In the genomic region with DNA sequence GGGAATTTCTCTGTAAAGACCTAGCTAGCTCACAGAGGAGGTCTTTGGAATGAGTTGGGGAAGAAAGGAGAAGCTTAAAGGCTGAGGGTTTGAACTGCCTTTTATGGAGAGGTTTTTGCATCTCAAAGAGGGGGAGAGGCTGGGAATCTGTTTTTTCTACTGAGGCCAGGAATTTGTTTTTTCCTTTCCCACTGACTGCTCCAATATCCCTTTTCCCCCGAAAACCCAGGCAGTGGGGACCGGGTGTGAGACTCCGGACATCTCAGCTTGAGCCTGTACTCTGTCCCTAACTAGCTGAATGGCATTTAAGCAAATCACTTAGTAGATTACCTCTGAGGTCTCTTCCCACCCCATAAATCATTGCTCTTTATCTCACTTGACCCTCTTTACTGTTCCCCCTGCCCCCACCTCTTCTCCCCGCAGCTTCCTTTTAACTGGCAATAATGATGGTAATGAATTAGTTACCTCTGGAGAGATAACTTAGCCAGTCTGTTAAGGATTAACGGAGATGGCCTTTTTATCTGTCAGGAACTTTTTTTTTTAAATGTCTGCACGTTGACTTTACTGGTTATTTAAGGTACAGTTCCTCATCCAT, we compare ENCODE assay signal across 24 mouse cellular contexts. TPM values are rescaled to one million over a fixed set of nuclear protein-coding genes. Genes with fewer than 3 reads are reported as not detected.
DNase-seq lines count a peak whose midpoint lies in the region; ATAC-seq and TF ChIP-seq lines count a peak whose summit lies in the region.
"Had no signal": no experiment of that assay in that cellular context is flagged by ENCODE, and none has a peak within 500 bp of the region (broad histone marks: within the 10 kb centered on the region; RNA-seq: fewer than 3 reads in every experiment).

No protein-coding gene starts in this region.

- H3K4me2 ChIP-seq in intestine, embryonic 16.5 days (ENCODE audit: low read depth, low read length) = no peak overlapping the region
- H3K4me2 ChIP-seq in midbrain, embryonic 11.5 days = no peak overlapping the region
- H3K4me2 ChIP-seq: embryonic facial prominence, embryonic 13.5 days; hindbrain, embryonic 12.5 days had no signal

- TF ChIP-seq EP300 in ES-Bruce4 (IDR thresholded peaks at IDR 0.05; ENCODE audit: insufficient read depth, low read depth, low read length) = 0 out of 2 replicates have a peak, but pooled peaks have one; percentile 40

- H3K27me3 ChIP-seq in ES-Bruce4 (ENCODE audit: control insufficient read depth, insufficient read depth, low read length, poor library complexity, severe bottlenecking) = no peaks in the 10 kb centered on the region
- H3K27me3 ChIP-seq in intestine, embryonic 16.5 days (replicated peaks; ENCODE audit: control insufficient read depth, insufficient read depth, low read length) = no peaks in the 10 kb centered on the region
- H3K27me3 ChIP-seq in midbrain, embryonic 11.5 days (ENCODE audit: control insufficient read depth, insufficient read depth, low read length) = no peaks in the 10 kb centered on the region
- H3K27me3 ChIP-seq: hindbrain, embryonic 12.5 days had no signal

- TF ChIP-seq CTCF in ES-Bruce4 (IDR thresholded peaks at IDR 0.05; ENCODE audit: low read depth, low read length) = no peak

- no peak for TF ChIP-seq POLR2A in ES-Bruce4 (IDR thresholded peaks at IDR 0.05; ENCODE audit: insufficient read depth, low read length)

- WGBS in intestine, embryonic 16.5 days = 23% methylated on average over 6 of the region's 6 CpGs
- 18% methylated on average over 6 of the region's 6 CpGs for WGBS in midbrain, embryonic 11.5 days

- H3K27ac ChIP-seq in ES-Bruce4 (ENCODE audit: insufficient read depth, low read length) = peak overlapping the region; percentile 94
- H3K27ac ChIP-seq in intestine, embryonic 16.5 days (ENCODE audit: low read length) = no peak overlapping the region
- H3K27ac ChIP-seq in midbrain, embryonic 11.5 days (ENCODE audit: low read depth, low read length) = no peak overlapping the region
- H3K27ac ChIP-seq: embryonic facial prominence, embryonic 13.5 days; gastrocnemius, adult 2 months; heart, embryonic 10.5 days; hindbrain, embryonic 12.5 days had no signal

- H3K36me3 ChIP-seq in ES-Bruce4 (ENCODE audit: control insufficient read depth, insufficient read depth, low read length, poor library complexity, severe bottlenecking) = no peaks in the 10 kb centered on the region
- H3K36me3 ChIP-seq in intestine, embryonic 16.5 days (ENCODE audit: control insufficient read depth, insufficient read depth, low read length) = no peaks in the 10 kb centered on the region
- no peaks in the 10 kb centered on the region for H3K36me3 ChIP-seq in midbrain, embryonic 11.5 days (ENCODE audit: control insufficient read depth, insufficient read depth, low read length)
- H3K36me3 ChIP-seq: embryonic facial prominence, embryonic 13.5 days; heart, embryonic 10.5 days; hindbrain, embryonic 12.5 days had no signal

- H3K4me3 ChIP-seq in ES-Bruce4 (ENCODE audit: low read depth, low read length) = no peak overlapping the region
- no peak overlapping the region for H3K4me3 ChIP-seq in intestine, embryonic 16.5 days (ENCODE audit: low read length)
- H3K4me3 ChIP-seq in midbrain, embryonic 11.5 days (ENCODE audit: low read depth, low read length) = no peak overlapping the region
- H3K4me3 ChIP-seq: embryonic facial prominence, embryonic 13.5 days; gastrocnemius, adult 2 months; heart, embryonic 10.5 days; hindbrain, embryonic 12.5 days had no signal

- H3K9me3 ChIP-seq in ES-Bruce4 (replicated peaks; ENCODE audit: control insufficient read depth, insufficient read depth, low read length, poor library complexity, severe bottlenecking) = no peaks in the 10 kb centered on the region
- H3K9me3 ChIP-seq in intestine, embryonic 16.5 days (ENCODE audit: control insufficient read depth, low read length) = no peaks in the 10 kb centered on the region
- H3K9me3 ChIP-seq in midbrain, embryonic 11.5 days (ENCODE audit: control insufficient read depth, low read length) = no peaks in the 10 kb centered on the region
- H3K9me3 ChIP-seq: embryonic facial prominence, embryonic 13.5 days; heart, embryonic 10.5 days; hindbrain, embryonic 12.5 days had no signal

- ATAC-seq in intestine, embryonic 16.5 days = peak; percentile 74
- no peak for ATAC-seq in midbrain, embryonic 11.5 days (ENCODE audit: low FRiP score)
- ATAC-seq: activated CD4-positive, CD25-positive, alpha-beta regulatory T cell, adult 4 months; CD4-positive, CD25-positive, alpha-beta regulatory T cell, adult 4 months; forebrain, embryonic 14.5 days; hindbrain, embryonic 16.5 days had no signal

- no peak overlapping the region for H3K9ac ChIP-seq in ES-Bruce4 (ENCODE audit: low read depth, poor library complexity, severe bottlenecking)
- no peak overlapping the region for H3K9ac ChIP-seq in intestine, embryonic 16.5 days (ENCODE audit: low read depth, low read length)
- H3K9ac ChIP-seq in midbrain, embryonic 11.5 days (ENCODE audit: low read length) = no peak overlapping the region
- H3K9ac ChIP-seq: embryonic facial prominence, embryonic 13.5 days; hindbrain, embryonic 12.5 days had no signal

- peaks cover 1% of the 10 kb centered on the region for H3K4me1 ChIP-seq in ES-Bruce4 (ENCODE audit: control insufficient read depth, insufficient read depth, low read length)
- H3K4me1 ChIP-seq in intestine, embryonic 16.5 days (ENCODE audit: control insufficient read depth, insufficient read depth, low read length) = no peaks in the 10 kb centered on the region
- no peaks in the 10 kb centered on the region for H3K4me1 ChIP-seq in midbrain, embryonic 11.5 days (ENCODE audit: control insufficient read depth, insufficient read depth, low read length)
- H3K4me1 ChIP-seq: embryonic facial prominence, embryonic 13.5 days; heart, embryonic 10.5 days; hindbrain, embryonic 12.5 days had no signal

- DNase-seq in embryo, embryonic 10 days (ENCODE audit: low spot score) = peak; percentile 48
- no peak for DNase-seq in embryo, embryonic 11 days
- peak; percentile 53 for DNase-seq in ZHBTc4 (ENCODE audit: low read depth, low spot score)
- no peak for DNase-seq in Muller cell, postnatal 12 days (ENCODE audit: inconsistent ontology term)
- DNase-seq in midbrain, embryonic 11.5 days (ENCODE audit: low spot score, missing footprints) = no peak
- DNase-seq: adrenal gland, postnatal 14 days; B cell, adult 2 months; cerebellum, adult 11-12 months; cerebellum, adult 9-11 months; cerebellum, postnatal 36 days; gastrocnemius, adult 2 months; heart, adult 18-20 months; heart, postnatal 10 days; heart, postnatal 4 days; kidney, adult 11 months had no signal

RNA-seq across cellular contexts. Expression of a gene that starts 37.4 kb away (rescaled TPM):
- polyA plus RNA-seq in ES-Bruce4 (2011; ENCODE audit: insufficient read depth, insufficient read length, low read depth, missing spikeins) = 4.3 and 6.0 TPM in 2 replicates
- polyA plus RNA-seq in intestine, embryonic 16.5 days (2015; fragmentation: Nextera tagmentation; extraction: Ambion mirVana) = 5.7 TPM in 2 replicates
- 8.6 and 9.5 TPM in 2 replicates for polyA plus RNA-seq in midbrain, embryonic 11.5 days (2014; fragmentation: Nextera tagmentation; extraction: Ambion mirVana)
- polyA plus RNA-seq: activated CD4-positive, CD25-positive, alpha-beta regulatory T cell, adult 4 months; CD4-positive, CD25-positive, alpha-beta regulatory T cell, adult 4 months; embryonic facial prominence, embryonic 13.5 days had no signal

Comparison
In these comparisons a context has a peak if more than half of its experiments do, and no peak if none do; other contexts are left out.
1. DNase-seq: peak in embryo, embryonic 10 days (single experiment) and ZHBTc4 (single experiment); none in embryo, embryonic 11 days (single experiment), Muller cell, postnatal 12 days (single experiment) and midbrain, embryonic 11.5 days (single experiment).